Mouse (Mus musculus): ENCODE data around the gene Il23r.

DNA sequence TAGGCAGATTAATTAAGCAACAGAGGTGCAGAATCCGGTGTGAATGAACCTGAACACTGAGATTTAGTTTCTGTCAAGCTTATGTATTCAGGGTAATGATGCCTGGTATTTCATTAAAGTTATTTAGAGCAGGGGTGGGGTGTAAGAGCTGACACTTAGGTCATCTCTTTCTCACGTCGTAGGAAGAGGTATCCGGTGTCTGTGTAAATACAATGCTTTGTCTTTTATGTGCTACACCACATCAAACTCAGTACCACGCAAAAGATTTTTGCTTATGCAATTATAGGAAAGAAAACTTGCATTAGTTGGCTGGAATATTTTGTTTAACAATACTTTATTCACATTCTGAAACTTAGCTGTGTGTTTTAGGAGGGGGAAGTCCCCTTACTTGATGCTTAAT is 92.1 kb downstream of the Il23r start:
- TF ChIP-seq POLR2A (IDR thresholded peaks at IDR 0.05; ENCODE audit: low read depth, low read length): no peak
- TF ChIP-seq CTCF (IDR thresholded peaks at IDR 0.05; ENCODE audit: borderline replicate concordance, insufficient read depth, low read length): no peak
